Mouse (Mus musculus) embryonic facial prominence, embryonic 14.5 days (tissue): ENCODE measurements around the gene Gm20388. TPM values are rescaled to one million over a fixed set of nuclear protein-coding genes. Genes with fewer than 3 reads are reported as not detected.

Source experiments
- ATAC-seq: fragments of 200-750 bp; cut with Nextera tagmentation; 2 replicates; pipeline ENCODE4 v1.8.0; 2017; ENCODE audit warnings: low read depth, moderate number of reproducible peaks, moderate TSS enrichment
- DNase-seq: peaks from one replicate; pipeline ENCODE4 v3.0.0-alpha.2; 2015; ENCODE audit warnings: low spot score
- H3K27ac ChIP-seq: fragments of 300-500 bp; sonication (generic); replicated peaks from 2 replicates; pipeline ENCODE4 v1.5.1; 2014; ENCODE audit warnings: low read depth, mild to moderate bottlenecking, low read length, moderate library complexity
- H3K27me3 ChIP-seq: fragments of 300-500 bp; sonication (generic); replicated peaks from 2 replicates; pipeline ENCODE4 v1.6.1; 2014; ENCODE audit warnings: low read length; ENCODE audit not compliant: control insufficient read depth, insufficient read depth
- H3K36me3 ChIP-seq: fragments of 300-500 bp; sonication (generic); 2 replicates; pipeline ENCODE4 v1.6.1; 2014; ENCODE audit warnings: low read length, mixed read lengths; ENCODE audit not compliant: control insufficient read depth, insufficient read depth
- H3K4me1 ChIP-seq: fragments of 300-500 bp; sonication (generic); 2 replicates; pipeline ENCODE4 v1.6.1; 2014; ENCODE audit warnings: antibody characterized with exemption, low read length; ENCODE audit not compliant: control insufficient read depth, insufficient read depth
- H3K4me2 ChIP-seq: fragments of 300-500 bp; sonication (generic); 2 replicates; pipeline ENCODE4 v1.6.1; 2014; ENCODE audit warnings: low read depth, mild to moderate bottlenecking, low read length, moderate library complexity, mixed read lengths
- H3K4me3 ChIP-seq: fragments of 300-500 bp; sonication (generic); 2 replicates; pipeline ENCODE4 v1.5.1; 2014; ENCODE audit warnings: low read depth, mild to moderate bottlenecking, low read length
- H3K9ac ChIP-seq: fragments of 300-500 bp; sonication (generic); 2 replicates; pipeline ENCODE4 v1.6.1; 2014; ENCODE audit warnings: low read depth, mild to moderate bottlenecking, low read length, moderate library complexity, mixed read lengths
- H3K9me3 ChIP-seq: fragments of 300-500 bp; sonication (generic); 2 replicates; pipeline ENCODE4 v1.6.1; 2016; ENCODE audit warnings: low read length; ENCODE audit not compliant: control insufficient read depth
- WGBS: fragments of 180-500 bp; shearing (Covaris S2); extraction: QIAGEN DNeasy Blood & Tissue Kit; methylation state at CpG from one replicate; pipeline ENCODE4 v1.1.7; 2014; 5-methylcytosine and 5-hydroxymethylcytosine counted together
- polyA plus RNA-seq: library from polyadenylated mRNA; unstranded; fragments of >200 nt; fragmentation: Nextera tagmentation; extraction: Ambion mirVana; gene quantifications from 2 replicates; pipeline ENCODE4 v1.2.1, GENCODE M21; 2014

Gene Gm20388
- polyA plus RNA-seq, 1 experiment from 2014 or later: not detected

DNA sequence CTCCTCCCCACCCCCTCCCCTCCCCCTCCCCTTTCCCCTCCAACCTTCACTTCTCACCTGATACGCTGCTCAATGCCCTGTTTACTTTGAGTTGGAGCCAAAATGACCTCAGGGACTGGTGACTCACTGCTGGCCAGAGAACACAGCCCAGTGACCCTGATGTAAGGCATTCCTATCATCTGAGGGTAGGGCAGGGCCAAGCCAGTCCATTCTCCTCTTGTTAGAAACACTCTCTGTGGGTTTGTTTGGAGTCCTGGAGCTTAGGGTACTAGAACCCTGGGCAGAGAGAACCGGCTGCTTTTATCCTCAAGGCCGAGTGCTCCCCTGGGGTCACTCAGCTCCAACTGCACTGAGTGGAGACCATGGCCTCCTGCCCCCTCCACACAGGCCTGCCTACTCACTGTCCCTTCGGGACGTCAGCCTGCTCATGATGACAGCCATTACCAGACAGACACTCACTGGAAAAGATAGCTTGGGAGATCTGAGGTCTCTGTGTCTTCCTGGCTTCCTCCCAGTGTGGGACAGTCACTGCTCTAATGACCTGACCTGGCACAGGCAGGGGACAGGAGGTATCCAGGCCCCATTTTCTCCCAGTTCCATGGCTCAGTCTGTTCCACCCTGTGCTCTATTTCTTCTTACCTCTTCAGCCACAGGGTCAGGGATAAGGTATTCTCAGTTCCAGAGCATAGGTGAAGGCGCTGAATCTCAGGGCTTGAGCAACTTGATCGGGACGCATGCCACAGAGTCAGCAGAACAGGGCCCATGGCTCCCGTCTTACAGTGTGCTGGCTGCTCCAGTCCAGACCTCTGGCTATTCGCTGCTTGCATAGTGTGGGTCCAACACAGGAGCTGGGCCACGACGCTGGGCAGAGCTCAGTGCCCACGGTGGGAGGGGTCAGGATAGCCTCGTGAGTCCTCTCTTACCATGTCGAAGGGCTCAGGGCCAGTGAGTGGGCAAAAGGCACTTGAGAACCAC, 3807.2 kb downstream of the Gm20388 start:
- no peak overlapping the region for H3K4me2 ChIP-seq
- H3K4me3 ChIP-seq: no peak overlapping the region
- ATAC-seq (peak; percentile 10; the same call in 1 of the 2 replicates), DNase-seq (no peak)
- no peaks in the 10 kb centered on the region for H3K9me3 ChIP-seq
- H3K36me3 ChIP-seq: no peaks in the 10 kb centered on the region
- no peaks in the 10 kb centered on the region for H3K27me3 ChIP-seq
- H3K4me1 ChIP-seq: 0 out of 2 replicates have a peak, but pooled peaks cover 4% of the 10 kb centered on the region
- H3K27ac ChIP-seq: no peak overlapping the region
- 78% methylated on average over 14 of the region's 15 CpGs for WGBS
- H3K9ac ChIP-seq: no peak overlapping the region

DNA sequence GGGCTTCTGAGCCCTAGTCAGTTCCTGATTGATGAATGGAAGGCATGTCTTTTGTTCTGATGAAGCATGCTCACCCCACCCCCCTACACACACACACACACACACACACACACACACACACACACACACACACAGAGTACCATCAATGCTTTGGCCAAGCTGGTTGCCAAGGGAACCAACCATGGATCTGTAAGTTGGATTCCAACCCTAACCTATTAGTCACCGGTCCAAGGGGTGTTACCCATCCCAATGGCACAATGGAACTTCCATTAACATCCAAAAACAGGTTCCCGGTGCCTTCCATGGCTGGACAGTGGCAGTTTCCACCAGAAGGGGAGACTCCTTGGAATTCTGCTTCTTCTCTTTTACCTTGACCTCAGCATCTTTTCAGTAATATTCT, 3808.1 kb downstream of the Gm20388 start:
- DNase-seq: no peak
- 0 out of 2 replicates have a peak, but pooled peaks cover 4% of the 10 kb centered on the region for H3K4me1 ChIP-seq
- no peaks in the 10 kb centered on the region for H3K27me3 ChIP-seq
- no peak overlapping the region for H3K4me2 ChIP-seq
- no peaks in the 10 kb centered on the region for H3K36me3 ChIP-seq
- no peak overlapping the region for H3K4me3 ChIP-seq
- H3K27ac ChIP-seq: no peak overlapping the region
- no peaks in the 10 kb centered on the region for H3K9me3 ChIP-seq
- WGBS: 92% methylated on average over 2 of the region's 2 CpGs
- ATAC-seq: no peak
- H3K9ac ChIP-seq: no peak overlapping the region

- ATAC-seq: no peak
- Histone ChIP-seq H3K27ac (no peak overlapping the region), H3K4me1 (0 out of 2 replicates have a peak, but pooled peaks cover 4% of the 10 kb centered on the region), H3K4me2 (no peak overlapping the region), H3K9me3 (no peaks in the 10 kb centered on the region), H3K4me3 (no peak overlapping the region), H3K27me3 (no peaks in the 10 kb centered on the region), H3K9ac (no peak overlapping the region), H3K36me3 (no peaks in the 10 kb centered on the region)
- DNase-seq: no peak
- 79% methylated on average over 6 of the region's 6 CpGs for WGBS
Observed at GRCm38 (mm10) chr8:123719280-123719679, 3808.6 kb downstream of the Gm20388 start.

GRCm38 (mm10) chr8:123719811-123720210, 3809.2 kb downstream of the Gm20388 start:
- ATAC-seq (no peak), DNase-seq (no peak)
- WGBS: 64% methylated on average over 5 of the region's 5 CpGs
- Histone ChIP-seq H3K27me3 (no peaks in the 10 kb centered on the region), H3K4me2 (no peak overlapping the region), H3K4me1 (0 out of 2 replicates have a peak, but pooled peaks cover 4% of the 10 kb centered on the region), H3K9ac (no peak overlapping the region), H3K4me3 (no peak overlapping the region), H3K27ac (no peak overlapping the region), H3K9me3 (no peaks in the 10 kb centered on the region), H3K36me3 (no peaks in the 10 kb centered on the region)

- 28% methylated on average over 12 of the region's 12 CpGs for WGBS
- peak; percentile 62; the same call in 1 of the 2 replicates for ATAC-seq
- Histone ChIP-seq H3K9me3 (no peaks in the 10 kb centered on the region), H3K4me3 (no peak overlapping the region), H3K9ac (no peak overlapping the region), H3K4me2 (no peak overlapping the region), H3K27ac (no peak overlapping the region), H3K4me1 (0 out of 2 replicates have a peak, but pooled peaks cover 4% of the 10 kb centered on the region), H3K27me3 (no peaks in the 10 kb centered on the region), H3K36me3 (no peaks in the 10 kb centered on the region)
- DNase-seq: no peak
Observed at GRCm38 (mm10) chr8:123720471-123721001, 3809.9 kb downstream of the Gm20388 start.

- WGBS: 83% methylated on average over 5 of the region's 5 CpGs
Observed at GRCm38 (mm10) chr8:123722245-123722644, 3811.6 kb downstream of the Gm20388 start.

GRCm38 (mm10) chr8:123724752-123725151, 3814.1 kb downstream of the Gm20388 start:
- Histone ChIP-seq H3K4me1 (peaks cover 13% of the 10 kb centered on the region; the same call in 1 of the 2 replicates), H3K27me3 (peaks cover 4% of the 10 kb centered on the region; the same call in 1 of the 2 replicates), H3K4me3 (no peak overlapping the region), H3K9me3 (no peaks in the 10 kb centered on the region), H3K27ac (no peak overlapping the region), H3K4me2 (no peak overlapping the region), H3K36me3 (no peaks in the 10 kb centered on the region), H3K9ac (no peak overlapping the region)
- WGBS: 88% methylated on average over 10 of the region's 10 CpGs
- DNase-seq (no peak), ATAC-seq (no peak)

More at GRCm38 (mm10) chr8:123722245-123722644, 3811.6 kb downstream of the Gm20388 start:
- no peaks in the 10 kb centered on the region for H3K36me3 ChIP-seq
- no peak overlapping the region for H3K4me3 ChIP-seq
- DNase-seq: no peak
- no peak overlapping the region for H3K27ac ChIP-seq
- no peaks in the 10 kb centered on the region for H3K9me3 ChIP-seq
- no peaks in the 10 kb centered on the region for H3K27me3 ChIP-seq
- ATAC-seq: no peak
- no peak overlapping the region for H3K4me2 ChIP-seq
- 0 out of 2 replicates have a peak, but pooled peaks cover 4% of the 10 kb centered on the region for H3K4me1 ChIP-seq
- no peak overlapping the region for H3K9ac ChIP-seq

DNA sequence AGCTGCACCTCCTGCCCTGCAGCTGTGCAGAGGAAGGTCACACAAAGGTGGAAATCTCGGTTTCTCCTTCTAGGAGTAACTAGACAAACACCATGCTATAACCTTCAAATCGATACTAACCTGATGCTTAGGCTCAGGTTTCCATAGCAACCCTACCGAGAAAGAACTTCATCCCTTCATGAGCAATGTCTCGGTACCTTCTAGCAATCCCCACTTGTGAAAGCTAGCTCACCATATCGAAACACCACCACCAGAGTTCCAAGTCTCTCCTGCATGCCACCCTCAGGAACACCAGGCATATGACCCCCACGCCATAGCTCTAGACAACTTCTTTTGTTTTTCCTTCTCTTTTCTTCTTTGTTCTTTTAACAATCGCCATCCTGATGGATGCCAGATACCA, 3814.6 kb downstream of the Gm20388 start:
- Histone ChIP-seq H3K27ac (no peak overlapping the region), H3K4me3 (no peak overlapping the region), H3K27me3 (peaks cover 7% of the 10 kb centered on the region; the same call in 1 of the 2 replicates), H3K4me1 (peaks cover 15% of the 10 kb centered on the region; the same call in 1 of the 2 replicates), H3K36me3 (no peaks in the 10 kb centered on the region), H3K9ac (no peak overlapping the region), H3K9me3 (no peaks in the 10 kb centered on the region), H3K4me2 (no peak overlapping the region)
- 81% methylated on average over 7 of the region's 7 CpGs for WGBS
- no peak for ATAC-seq
- no peak for DNase-seq
